Mouse (Mus musculus) neural tube, embryonic 10.5 days (tissue): ENCODE data around the gene Tspan2.

Experiments used
- DNase-seq: peaks from one replicate; pipeline ENCODE4 v3.0.0-alpha.2; 2017; ENCODE audit warnings: low spot score; ENCODE audit errors: extremely low spot score

The Tspan2 gene

GRCm38 (mm10) chr3:102733936-102734312 lies 405 bp upstream of the Tspan2 start:
- no peak for DNase-seq

- DNase-seq: no peak
Observed at GRCm38 (mm10) chr3:102735031-102735558, 766 bp downstream of the Tspan2 start.

GRCm38 (mm10) chr3:102735638-102736037 lies 1.3 kb downstream of the Tspan2 start:
- no peak for DNase-seq

GRCm38 (mm10) chr3:102736436-102736835 lies 2.1 kb downstream of the Tspan2 start:
- no peak for DNase-seq

GRCm38 (mm10) chr3:102737106-102737505 lies 2.8 kb downstream of the Tspan2 start:
- no peak for DNase-seq

GRCm38 (mm10) chr3:102738161-102738901 lies 4.0 kb downstream of the Tspan2 start:
- no peak for DNase-seq

GRCm38 (mm10) chr3:102738926-102739325 lies 4.6 kb downstream of the Tspan2 start:
- DNase-seq: no peak

- DNase-seq: no peak
Observed at GRCm38 (mm10) chr3:102742725-102743124, 8.4 kb downstream of the Tspan2 start.

GRCm38 (mm10) chr3:102743202-102743601 lies 8.9 kb downstream of the Tspan2 start:
- no peak for DNase-seq

GRCm38 (mm10) chr3:102743781-102744471 lies 9.6 kb downstream of the Tspan2 start:
- no peak for DNase-seq

- DNase-seq: no peak
Observed at GRCm38 (mm10) chr3:102744657-102745056, 10.3 kb downstream of the Tspan2 start.

GRCm38 (mm10) chr3:102746174-102746573 lies 11.8 kb downstream of the Tspan2 start:
- no peak for DNase-seq

GRCm38 (mm10) chr3:102748038-102748437 lies 13.7 kb downstream of the Tspan2 start:
- DNase-seq: no peak

GRCm38 (mm10) chr3:102748686-102749085 lies 14.4 kb downstream of the Tspan2 start:
- DNase-seq: no peak

- DNase-seq: no peak
Observed at GRCm38 (mm10) chr3:102751136-102751535, 16.8 kb downstream of the Tspan2 start.

- DNase-seq: no peak
Observed at GRCm38 (mm10) chr3:102751536-102751935, 17.2 kb downstream of the Tspan2 start.

- no peak for DNase-seq
Observed at GRCm38 (mm10) chr3:102752053-102752452, 17.7 kb downstream of the Tspan2 start.

GRCm38 (mm10) chr3:102752457-102752856 lies 18.1 kb downstream of the Tspan2 start:
- no peak for DNase-seq

- DNase-seq: no peak
Observed at GRCm38 (mm10) chr3:102755801-102756200, 21.5 kb downstream of the Tspan2 start.

GRCm38 (mm10) chr3:102757019-102757418 lies 22.7 kb downstream of the Tspan2 start:
- no peak for DNase-seq

GRCm38 (mm10) chr3:102760236-102760635 lies 25.9 kb downstream of the Tspan2 start:
- DNase-seq: no peak

- no peak for DNase-seq
Observed at GRCm38 (mm10) chr3:102762388-102762787, 28.1 kb downstream of the Tspan2 start.
